Mouse (Mus musculus) G1E-ER4 (cell line): ENCODE results near the gene Nav1. TPM values are rescaled to one million over a fixed set of nuclear protein-coding genes. Genes with fewer than 3 reads are reported as not detected.

Source experiments
- GATA1 ChIP-seq: IDR thresholded peaks from one replicate; pipeline ENCODE4 v1.8.0; 2012; ENCODE audit warnings: low read length, inconsistent platforms
- polyA plus RNA-seq: library from polyadenylated mRNA; stranded (reverse); fragments of >175 nt; gene quantifications from 2 replicates; pipeline ENCODE4 v1.2.3, GENCODE M21; 2012

The Nav1 gene
- polyA plus RNA-seq, 1 experiment, result 0.06 TPM

GRCm38 (mm10) chr1:135523780-135524517 is 83.1 kb downstream of the Nav1 start:
- no peak for TF ChIP-seq GATA1

DNA sequence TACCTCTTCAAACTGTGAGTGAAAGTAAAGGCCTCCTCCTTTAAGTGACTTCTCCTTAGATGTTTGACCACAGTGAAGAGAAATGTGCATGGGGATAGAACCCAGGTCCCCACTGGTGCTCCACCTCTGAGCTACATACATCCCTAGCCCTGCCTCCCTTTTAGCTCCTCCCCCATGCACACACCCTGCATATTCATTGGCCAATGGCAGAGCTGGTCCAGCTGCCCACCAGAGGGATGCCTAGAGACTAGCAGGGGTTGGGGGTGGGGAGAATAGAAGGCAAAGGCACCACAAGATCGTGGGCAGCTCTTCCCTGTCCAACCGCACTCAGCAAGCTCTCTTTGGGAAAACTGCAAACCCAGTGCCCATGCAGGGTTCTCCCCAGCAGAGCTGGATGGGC is 83.8 kb downstream of the Nav1 start:
- no peak for TF ChIP-seq GATA1

- no peak for TF ChIP-seq GATA1
These were observed 86.4 kb downstream of the Nav1 start for GRCm38 (mm10) chr1:135520550-135521168.

DNA sequence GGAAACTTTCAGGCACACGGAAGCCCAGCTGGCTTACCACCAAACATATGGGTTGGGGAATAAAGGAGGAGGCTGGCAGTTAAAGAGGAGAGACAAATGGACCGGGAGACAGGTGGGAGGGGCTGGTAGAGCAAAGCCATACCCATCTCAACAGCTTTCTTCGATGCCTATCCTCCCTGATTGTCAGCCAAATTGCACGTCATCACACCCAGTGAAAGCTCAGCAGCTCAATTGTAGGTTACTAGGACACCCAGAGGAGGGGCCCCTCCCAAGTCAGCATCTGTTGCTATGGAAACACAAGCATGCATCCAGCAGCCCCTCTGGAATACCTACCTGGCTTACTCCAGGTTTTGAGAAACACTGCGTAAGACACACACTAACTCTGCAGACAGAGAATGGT is 88.4 kb downstream of the Nav1 start:
- TF ChIP-seq GATA1, result no peak

- TF ChIP-seq GATA1, result no peak
These were observed 89.6 kb downstream of the Nav1 start for GRCm38 (mm10) chr1:135517469-135517868.

GRCm38 (mm10) chr1:135516511-135517305 is 90.4 kb downstream of the Nav1 start:
- TF ChIP-seq GATA1, result no peak

GRCm38 (mm10) chr1:135515633-135516238 is 91.4 kb downstream of the Nav1 start:
- TF ChIP-seq GATA1, result no peak

GRCm38 (mm10) chr1:135514913-135515632 is 92.0 kb downstream of the Nav1 start:
- TF ChIP-seq GATA1, result no peak

DNA sequence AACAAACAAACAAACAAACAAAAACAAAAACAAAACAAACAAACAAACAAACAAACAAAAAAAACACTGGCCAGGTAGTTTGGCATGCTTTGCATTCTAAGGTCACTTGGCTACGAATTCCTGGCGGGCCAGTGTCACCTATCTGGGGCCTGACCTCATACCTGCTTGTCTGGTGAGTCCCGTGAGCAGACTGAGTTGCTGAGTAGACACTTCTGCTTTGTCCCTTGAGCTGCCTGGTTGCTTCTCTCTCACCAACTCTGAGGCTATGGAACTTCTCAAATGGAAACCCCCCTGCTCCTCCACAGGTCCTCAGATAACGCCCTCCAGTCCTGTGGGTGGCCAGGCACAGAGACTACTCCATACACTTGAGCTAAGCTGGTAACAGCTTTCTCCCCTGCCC is 93.0 kb downstream of the Nav1 start:
- TF ChIP-seq GATA1, result no peak

DNA sequence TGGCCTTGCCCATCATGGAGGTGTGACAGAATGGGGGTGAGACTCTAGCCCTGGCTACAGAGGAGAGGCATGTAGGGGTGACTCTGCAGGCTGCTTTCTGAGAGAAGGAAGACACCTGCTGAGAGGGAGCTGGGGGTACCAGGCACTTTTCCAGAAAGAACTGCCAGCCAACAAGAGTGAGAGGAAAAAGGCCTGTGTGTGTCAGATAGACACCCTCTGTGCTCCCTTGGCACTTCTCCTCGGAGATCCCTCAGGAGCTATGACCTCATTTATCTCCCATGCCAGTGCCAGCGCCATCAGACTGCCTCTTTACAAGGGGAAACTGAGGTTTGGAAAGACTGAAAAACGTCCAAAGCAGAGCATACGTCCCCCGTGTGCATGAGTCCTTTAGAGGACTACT is 93.6 kb downstream of the Nav1 start:
- no peak for TF ChIP-seq GATA1

- TF ChIP-seq GATA1, result no peak
These were observed 96.6 kb downstream of the Nav1 start for GRCm38 (mm10) chr1:135510346-135510977.

- TF ChIP-seq GATA1, result no peak
These were observed 97.7 kb downstream of the Nav1 start for GRCm38 (mm10) chr1:135509145-135510084.

GRCm38 (mm10) chr1:135508349-135508634 is 98.8 kb downstream of the Nav1 start:
- no peak for TF ChIP-seq GATA1
